Mouse (Mus musculus) gastrocnemius, postnatal 10 days (tissue): Measurements from ENCODE around the gene Nxnl2. TPM values are rescaled to one million over a fixed set of nuclear protein-coding genes. Genes with fewer than 3 reads are reported as not detected.
"Not testable (repeated sequence)": the region's sequence is repeated elsewhere in the genome, so short reads cannot be mapped to it uniquely, and the experiment has no call there.

ENCODE experiments used
- DNase-seq: peaks from one replicate; pipeline ENCODE4 v3.0.0; 2021; ENCODE audit warnings: mixed read lengths
- total RNA-seq, 2 experiments: library from RNA; stranded (reverse); gene quantifications; 2 replicates each; pipeline ENCODE4 v1.2.3; 2021

Nxnl2 gene
- total RNA-seq, 2 experiments from 2014 or later: 0.61 to 0.70 TPM

GRCm38 (mm10) chr13:51179362-51179761 is 8.5 kb downstream of the Nxnl2 start:
- no peak for DNase-seq

DNA sequence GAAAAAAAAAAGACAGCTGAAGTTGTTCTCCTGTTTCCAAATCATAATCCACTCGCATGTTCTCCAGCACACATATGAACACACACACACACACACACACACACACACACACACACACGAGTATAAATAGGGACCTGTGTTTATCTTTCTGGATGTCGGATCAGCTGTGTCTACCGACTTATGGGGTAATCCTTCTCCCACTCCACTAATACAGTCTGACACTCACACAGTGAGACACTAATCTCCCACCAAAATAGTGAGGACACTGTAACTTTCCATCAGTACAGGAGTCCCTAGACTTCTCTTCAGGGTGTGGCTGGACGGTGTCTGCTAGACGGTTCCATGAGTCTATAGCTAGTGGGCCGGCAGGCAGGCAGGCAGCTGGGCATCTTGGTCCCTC is 11.4 kb downstream of the Nxnl2 start:
- no peak for DNase-seq

- no peak for DNase-seq
Measured at GRCm38 (mm10) chr13:51184896-51185295, 14.1 kb downstream of the Nxnl2 start.

DNA sequence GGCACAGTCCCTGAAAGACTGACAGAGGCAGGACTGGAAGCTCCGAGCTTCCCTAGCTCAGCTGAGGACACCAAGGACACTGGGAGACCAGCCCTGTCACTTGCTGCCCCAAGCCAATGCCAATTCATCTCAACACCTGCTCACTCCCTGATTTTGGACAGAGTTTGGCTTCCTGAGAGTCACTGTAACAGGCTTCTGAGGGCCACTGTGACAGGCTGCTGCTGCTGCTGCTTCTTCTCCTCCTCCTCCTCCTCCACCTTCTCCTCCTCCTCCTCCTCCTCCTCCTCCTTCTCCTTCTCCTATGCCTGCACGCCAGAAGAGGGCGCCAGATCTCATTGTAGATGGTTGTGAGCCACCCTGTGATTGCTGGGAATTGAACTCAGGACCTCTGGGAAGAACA is 19.5 kb downstream of the Nxnl2 start:
- no peak for DNase-seq

- peak; percentile 21 for DNase-seq
Measured at GRCm38 (mm10) chr13:51191416-51192140, 20.8 kb downstream of the Nxnl2 start.

GRCm38 (mm10) chr13:51193893-51194292 is 23.1 kb downstream of the Nxnl2 start:
- DNase-seq: no peak

GRCm38 (mm10) chr13:51197699-51198098 is 26.9 kb downstream of the Nxnl2 start:
- no peak for DNase-seq

GRCm38 (mm10) chr13:51198186-51198585 is 27.4 kb downstream of the Nxnl2 start:
- no peak for DNase-seq

GRCm38 (mm10) chr13:51201985-51202843 is 31.4 kb downstream of the Nxnl2 start:
- DNase-seq: not testable (repeated sequence)

DNA sequence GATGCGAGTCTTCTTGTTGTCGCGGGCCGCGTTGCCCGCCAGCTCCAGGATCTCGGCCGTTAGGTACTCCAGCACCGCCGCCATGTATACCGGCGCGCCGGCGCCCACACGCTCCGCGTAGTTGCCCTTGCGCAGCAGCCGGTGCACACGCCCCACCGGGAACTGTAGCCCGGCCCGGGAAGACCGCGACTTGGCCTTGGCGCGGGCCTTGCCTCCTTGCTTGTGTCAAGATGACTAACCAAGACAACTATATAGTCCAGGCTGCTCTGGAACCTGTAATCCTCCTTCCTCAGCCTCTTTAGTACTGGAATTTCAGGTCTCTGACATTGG is 32.0 kb downstream of the Nxnl2 start:
- peak; percentile 37 for DNase-seq

GRCm38 (mm10) chr13:51203467-51203866 is 32.6 kb downstream of the Nxnl2 start:
- DNase-seq: no peak

GRCm38 (mm10) chr13:51204081-51204480 is 33.3 kb downstream of the Nxnl2 start:
- DNase-seq: not testable (repeated sequence)

GRCm38 (mm10) chr13:51207965-51208364 is 37.1 kb downstream of the Nxnl2 start:
- DNase-seq: no peak

- DNase-seq: no peak
Measured at GRCm38 (mm10) chr13:51208378-51209100, 37.7 kb downstream of the Nxnl2 start.

DNA sequence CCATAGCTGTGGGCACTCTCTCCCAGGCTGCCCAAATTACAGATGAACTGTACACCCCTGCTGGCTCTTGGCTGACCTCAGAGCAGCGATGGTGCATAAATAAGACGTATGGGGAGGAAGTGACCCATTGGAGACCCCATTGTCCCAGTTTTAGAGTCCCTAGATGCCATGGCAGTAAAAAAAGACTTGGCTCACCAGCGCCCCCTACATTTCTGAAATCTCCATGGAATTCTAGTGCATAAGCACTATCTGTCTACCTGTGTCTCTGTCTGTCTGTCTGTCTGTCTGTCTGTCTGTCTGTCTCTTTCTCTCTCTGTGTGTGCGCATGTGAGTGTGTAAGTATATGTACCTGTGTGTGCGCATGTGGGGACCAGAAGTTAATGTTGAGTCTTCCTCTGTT is 39.8 kb downstream of the Nxnl2 start:
- no peak for DNase-seq

DNA sequence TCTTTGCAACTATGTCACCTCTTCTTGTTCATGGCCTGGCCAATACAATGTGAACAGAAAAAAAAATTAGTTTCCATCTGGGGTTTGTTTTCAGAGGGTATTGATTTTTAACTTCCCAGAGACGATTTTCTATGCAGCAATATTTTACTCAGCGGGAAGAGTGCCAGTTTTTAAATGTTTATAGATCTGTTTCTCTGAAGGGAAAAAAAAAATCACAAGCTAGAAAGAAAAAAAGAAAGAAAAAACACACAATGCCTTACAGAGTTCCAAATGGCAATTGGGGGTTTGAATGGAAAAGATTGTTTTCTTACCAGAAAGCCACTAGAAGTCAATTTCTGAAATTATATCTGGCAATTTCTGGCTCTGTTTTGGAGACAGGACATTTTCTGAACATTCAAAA is 43.9 kb downstream of the Nxnl2 start:
- DNase-seq: no peak

DNA sequence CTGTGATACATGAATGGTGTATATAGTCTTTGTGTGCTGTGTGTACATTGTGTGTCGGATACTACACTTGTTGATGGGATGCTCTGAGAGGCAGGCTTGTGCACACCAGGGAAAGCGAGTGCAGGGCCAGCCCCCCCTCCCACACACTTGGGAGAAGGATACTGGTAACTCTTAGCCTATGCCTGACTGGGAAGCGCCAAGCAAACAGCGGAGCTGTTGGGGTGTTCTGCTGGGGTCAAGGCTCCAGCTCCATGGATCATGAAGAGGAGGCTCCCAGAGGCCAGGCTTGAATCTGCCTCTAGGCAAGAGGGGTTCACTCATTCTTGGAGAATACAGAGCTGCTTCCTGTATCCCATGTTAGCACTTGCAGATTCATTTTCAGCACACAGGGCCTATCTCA is 50.1 kb downstream of the Nxnl2 start:
- DNase-seq: no peak

- no peak for DNase-seq
Measured at GRCm38 (mm10) chr13:51221425-51222160, 50.8 kb downstream of the Nxnl2 start.
